Mouse (Mus musculus) forebrain, embryonic 10.5 days (tissue): ENCODE results near the gene Snai3. TPM values are rescaled to one million over a fixed set of nuclear protein-coding genes. Genes with fewer than 3 reads are reported as not detected.

ENCODE experiments used
- DNase-seq: peaks from one replicate; pipeline ENCODE4 v3.0.0-alpha.2; 2017; ENCODE audit warnings: low spot score; ENCODE audit errors: extremely low spot score
- H3K27ac ChIP-seq: fragments of 300-500 bp; sonication (generic); 2 replicates; pipeline ENCODE4 v1.5.1; 2016; ENCODE audit warnings: mild to moderate bottlenecking
- H3K27me3 ChIP-seq: fragments of 300-500 bp; sonication (generic); 2 replicates; pipeline ENCODE4 v1.6.1; 2016; ENCODE audit warnings: mild to moderate bottlenecking; ENCODE audit not compliant: poor library complexity, severe bottlenecking
- H3K36me3 ChIP-seq: fragments of 300-500 bp; sonication (generic); replicated peaks from 2 replicates; pipeline ENCODE4 v1.6.1; 2016; ENCODE audit warnings: mild to moderate bottlenecking, moderate library complexity
- H3K4me1 ChIP-seq: fragments of 300-500 bp; sonication (generic); 2 replicates; pipeline ENCODE4 v1.6.1; 2016
- H3K4me3 ChIP-seq: fragments of 300-500 bp; sonication (generic); 2 replicates; pipeline ENCODE4 v1.5.1; 2016; ENCODE audit warnings: mild to moderate bottlenecking, moderate library complexity
- H3K9me3 ChIP-seq: fragments of 300-500 bp; sonication (generic); 2 replicates; pipeline ENCODE4 v1.6.1; 2016; ENCODE audit warnings: mild to moderate bottlenecking, moderate library complexity
- WGBS: fragments of 180-500 bp; shearing (Covaris S2); methylation state at CpG from one replicate; pipeline ENCODE4 v1.1.7; 2016; 5-methylcytosine and 5-hydroxymethylcytosine counted together
- microRNA-seq: library from miRNA; unstranded; fragments of <30 nt; microRNA quantifications from one replicate; pipeline ENCODE4, GENCODE M21; 2017
- polyA plus RNA-seq: library from polyadenylated mRNA; unstranded; fragments of >200 nt; fragmentation: Nextera tagmentation; extraction: Ambion mirVana; gene quantifications from 2 replicates; pipeline ENCODE4 v1.2.1, GENCODE M21; 2016

Gene Snai3
- polyA plus RNA-seq, 1 experiment from 2014 or later = 0.22 TPM

GRCm38 (mm10) chr8:122419881-122420555 lies 40.5 kb downstream of the Snai3 start:
- H3K4me1 ChIP-seq = no peaks in the 10 kb centered on the region
- peaks cover 52% of the 10 kb centered on the region for H3K36me3 ChIP-seq
- H3K27ac ChIP-seq = no peak overlapping the region
- H3K27me3 ChIP-seq = no peaks in the 10 kb centered on the region
- no peak for DNase-seq
- H3K9me3 ChIP-seq = no peaks in the 10 kb centered on the region
- no peak overlapping the region for H3K4me3 ChIP-seq
- WGBS = 79% methylated on average over 9 of the region's 9 CpGs

- H3K27ac ChIP-seq = no peak overlapping the region
- no peaks in the 10 kb centered on the region for H3K9me3 ChIP-seq
- no peaks in the 10 kb centered on the region for H3K27me3 ChIP-seq
- peaks cover 91% of the 10 kb centered on the region for H3K36me3 ChIP-seq
- no peaks in the 10 kb centered on the region for H3K4me1 ChIP-seq
- no peak overlapping the region for H3K4me3 ChIP-seq
- WGBS = 92% methylated on average over 6 of the region's 6 CpGs
- DNase-seq = no peak
These were observed 45.0 kb downstream of the Snai3 start for GRCm38 (mm10) chr8:122415554-122415953.

DNA sequence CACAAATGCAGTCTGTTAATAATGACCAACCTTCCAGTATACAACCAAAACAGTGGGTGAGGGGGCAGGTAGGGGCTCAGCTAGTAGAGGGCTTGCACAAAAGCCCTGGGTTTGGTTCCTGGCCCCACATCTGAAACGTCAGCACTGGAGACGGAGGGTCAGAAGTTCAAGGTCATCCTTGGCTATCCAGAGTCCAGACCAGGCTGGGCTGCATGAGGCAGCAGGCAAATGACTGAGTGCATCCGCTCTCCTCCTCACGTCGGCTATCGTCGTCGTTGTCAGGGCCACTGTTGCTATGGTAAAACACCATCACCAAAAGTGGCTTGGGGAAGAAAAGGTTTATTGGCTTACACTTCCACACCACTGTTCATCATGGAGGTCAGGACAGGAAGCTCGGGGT lies 46.2 kb downstream of the Snai3 start:
- Histone ChIP-seq H3K4me3 (no peak overlapping the region), H3K36me3 (peaks cover 100% of the 10 kb centered on the region), H3K9me3 (no peaks in the 10 kb centered on the region), H3K27me3 (no peaks in the 10 kb centered on the region), H3K4me1 (no peaks in the 10 kb centered on the region), H3K27ac (no peak overlapping the region)
- no peak for DNase-seq
- WGBS = 95% methylated on average over 9 of the region's 9 CpGs

- Histone ChIP-seq H3K4me1 (no peaks in the 10 kb centered on the region), H3K27ac (no peak overlapping the region), H3K36me3 (peaks cover 99% of the 10 kb centered on the region), H3K4me3 (no peak overlapping the region), H3K9me3 (no peaks in the 10 kb centered on the region), H3K27me3 (no peaks in the 10 kb centered on the region)
- DNase-seq = no peak
- 97% methylated on average over 7 of the region's 7 CpGs for WGBS
These were observed 52.9 kb downstream of the Snai3 start for GRCm38 (mm10) chr8:122407678-122408077.

GRCm38 (mm10) chr8:122405146-122405805 lies 55.3 kb downstream of the Snai3 start:
- H3K27me3 ChIP-seq = no peaks in the 10 kb centered on the region
- WGBS = 94% methylated on average over 9 of the region's 9 CpGs

More at GRCm38 (mm10) chr8:122405146-122405805, 55.3 kb downstream of the Snai3 start:
- no peaks in the 10 kb centered on the region for H3K4me1 ChIP-seq
- H3K36me3 ChIP-seq = peaks cover 99% of the 10 kb centered on the region
- H3K4me3 ChIP-seq = no peak overlapping the region
- no peaks in the 10 kb centered on the region for H3K9me3 ChIP-seq
- no peak overlapping the region for H3K27ac ChIP-seq
- no peak for DNase-seq

Small RNA genes within 50 kb of the gene (microRNA-seq; reads per million reads assigned to microRNA genes)
- not detected for gene Gm24366

Other genes with a start within 250 kb of the Snai3 start
- 0.82 and 0.88 TPM in 2 replicates for gene Zfpm1, start 178.6 kb downstream of the Snai3 start, polyA plus RNA-seq
- gene Trhr2, start 100.0 kb downstream of the Snai3 start, polyA plus RNA-seq = not detected in 2 replicates
- 73.2 and 81.1 TPM in 2 replicates for gene Zc3h18, start 84.1 kb downstream of the Snai3 start, polyA plus RNA-seq
- gene Il17c, start 38.7 kb downstream of the Snai3 start, polyA plus RNA-seq = 0.21 TPM in 1 of 2 replicates, not detected in the other
- 70.0 and 75.7 TPM in 2 replicates for gene Cyba, start 27.8 kb downstream of the Snai3 start, polyA plus RNA-seq
- 52.1 and 54.2 TPM in 2 replicates for gene Mvd, start 17.3 kb downstream of the Snai3 start, polyA plus RNA-seq
- gene Rnf166, start 15.3 kb upstream of the Snai3 start, polyA plus RNA-seq = 31.0 and 33.0 TPM in 2 replicates
- 84.7 and 89.1 TPM in 2 replicates for gene Ctu2, start 15.4 kb upstream of the Snai3 start, polyA plus RNA-seq
- gene Piezo1, start 90.6 kb upstream of the Snai3 start, polyA plus RNA-seq = 6.1 and 8.8 TPM in 2 replicates
- 73.2 and 79.8 TPM in 2 replicates for gene Cdt1, start 107.3 kb upstream of the Snai3 start, polyA plus RNA-seq
- gene Aprt, start 116.2 kb upstream of the Snai3 start, polyA plus RNA-seq = 313 and 321 TPM in 2 replicates
- 4.6 and 5.5 TPM in 2 replicates for gene Galns, start 150.7 kb upstream of the Snai3 start, polyA plus RNA-seq
- gene Trappc2l, start 150.9 kb upstream of the Snai3 start, polyA plus RNA-seq = 41.0 and 44.1 TPM in 2 replicates
- gene Pabpn1l, start 162.0 kb upstream of the Snai3 start, polyA plus RNA-seq = not detected in 2 replicates
- gene Cbfa2t3, start 238.4 kb upstream of the Snai3 start, polyA plus RNA-seq = 1.6 and 2.4 TPM in 2 replicates